ENCODE assay signal across 7 mouse cellular contexts in the genomic region with DNA sequence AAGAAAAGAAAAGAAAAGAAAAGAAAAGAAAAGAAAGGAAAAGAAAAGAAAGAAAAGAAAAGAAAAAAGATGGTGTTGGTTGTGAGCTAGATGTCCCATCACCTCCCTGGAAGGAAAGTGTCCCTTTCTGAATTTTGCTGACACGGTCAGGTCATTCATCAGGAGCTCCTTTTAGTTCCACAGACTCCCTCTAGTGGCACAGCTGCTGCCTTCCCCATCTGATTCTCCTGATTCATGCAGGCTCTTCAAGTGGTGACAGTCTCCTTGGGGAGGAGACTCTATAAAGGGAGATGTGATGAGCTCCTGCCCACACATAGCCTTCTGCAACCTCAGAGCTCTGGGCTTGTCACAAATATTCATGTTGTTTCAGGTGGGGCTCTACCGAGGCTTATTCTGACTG.
DNase-seq lines count a peak whose midpoint lies in the region; ATAC-seq and TF ChIP-seq lines count a peak whose summit lies in the region.
"Not testable (repeated sequence)": the region's sequence is repeated elsewhere in the genome, so short reads cannot be mapped to it uniquely, and the experiment has no call there.

No protein-coding gene starts in this region.

- H3K9me3 ChIP-seq in intestine, postnatal 0 days (ENCODE audit: control insufficient read depth): not testable (repeated sequence)

- not testable (repeated sequence) for H3K36me3 ChIP-seq in intestine, postnatal 0 days (ENCODE audit: control insufficient read depth, insufficient read depth)

- H3K4me2 ChIP-seq in intestine, postnatal 0 days (replicated peaks; ENCODE audit: low read depth): not testable (repeated sequence)

- 13% methylated on average over 1 of the region's 2 CpGs for WGBS in intestine, postnatal 0 days

- not testable (repeated sequence) for H3K9ac ChIP-seq in intestine, postnatal 0 days (ENCODE audit: low read depth, low read length)

- H3K27ac ChIP-seq in intestine, postnatal 0 days (ENCODE audit: low read depth, low read length): not testable (repeated sequence)

- not testable (repeated sequence) for H3K4me1 ChIP-seq in intestine, postnatal 0 days (replicated peaks; ENCODE audit: control insufficient read depth, insufficient read depth, low read length)

- peak; percentile 14 for TF ChIP-seq CTCF in Patski (IDR thresholded peaks at IDR 0.05)
- TF ChIP-seq CTCF in intestine, postnatal 0 days (IDR thresholded peaks at IDR 0.05; ENCODE audit: low read depth): peak; percentile 45

- not testable (repeated sequence) for H3K4me3 ChIP-seq in intestine, postnatal 0 days (ENCODE audit: low read depth, low read length)

- not testable (repeated sequence) for DNase-seq in Patski (ENCODE audit: low read depth, low spot score)
- peak; percentile 15 for DNase-seq in cerebellum, adult 9-10 months
- DNase-seq in frontal cortex, postnatal 10 days (ENCODE audit: low spot score in 2 of 2): peak; percentile 14 to 15
- peak; percentile 15 for DNase-seq in layer of hippocampus, adult 9-11 months
- peak; percentile 9 for DNase-seq in lung, postnatal 14 days
- peak; percentile 41 for DNase-seq in right cerebral cortex, postnatal 14 days

- ATAC-seq in Patski; intestine, postnatal 0 days: not testable (repeated sequence)

- CTCF ChIA-PET in Patski (lab: Charles Lee): not testable (repeated sequence)

- POLR2A ChIA-PET in Patski (lab: Charles Lee): not testable (repeated sequence)

- not testable (repeated sequence) for H3K27me3 ChIP-seq in Patski; intestine, postnatal 0 days (replicated peaks; ENCODE audit: control insufficient read depth, insufficient read depth, low read length)

- in situ Hi-C loops in Patski (cut with MboI; ENCODE audit: low pct_unique_long_range_greater_than_20kb): not testable (repeated sequence)
